Mouse (Mus musculus) limb, embryonic 14.5 days (tissue): ENCODE measurements around the gene Cts7. TPM values are rescaled to one million over a fixed set of nuclear protein-coding genes. Genes with fewer than 3 reads are reported as not detected.

Source experiments
- ATAC-seq: fragments of 200-750 bp; cut with Nextera tagmentation; 2 replicates; pipeline ENCODE4 v1.8.0; 2017; ENCODE audit warnings: low read depth, moderate number of reproducible peaks, moderate TSS enrichment; ENCODE audit not compliant: low FRiP score
- DNase-seq: peaks from one replicate; pipeline ENCODE4 v3.0.0-alpha.2; 2015; ENCODE audit warnings: low spot score
- H3K27ac ChIP-seq: fragments of 300-500 bp; sonication (generic); replicated peaks from 2 replicates; pipeline ENCODE4 v1.5.1; 2014; ENCODE audit warnings: low read depth, mild to moderate bottlenecking, low read length, moderate library complexity, mixed read lengths
- H3K27me3 ChIP-seq: fragments of 300-500 bp; sonication (generic); 2 replicates; pipeline ENCODE4 v1.6.1; 2014; ENCODE audit warnings: low read length, mixed read lengths; ENCODE audit not compliant: control insufficient read depth, insufficient read depth
- H3K36me3 ChIP-seq: fragments of 300-500 bp; sonication (generic); 2 replicates; pipeline ENCODE4 v1.6.1; 2014; ENCODE audit warnings: mild to moderate bottlenecking, low read length, moderate library complexity, mixed read lengths; ENCODE audit not compliant: control insufficient read depth, insufficient read depth
- H3K4me1 ChIP-seq: fragments of 300-500 bp; sonication (generic); 2 replicates; pipeline ENCODE4 v1.6.1; 2014; ENCODE audit warnings: antibody characterized with exemption, low read length, mixed read lengths; ENCODE audit not compliant: control insufficient read depth, insufficient read depth
- H3K4me2 ChIP-seq: fragments of 300-500 bp; sonication (generic); replicated peaks from 2 replicates; pipeline ENCODE4 v1.6.1; 2014; ENCODE audit warnings: low read depth, mild to moderate bottlenecking, low read length, moderate library complexity; ENCODE audit not compliant: severe bottlenecking
- H3K4me3 ChIP-seq: fragments of 300-500 bp; sonication (generic); replicated peaks from 2 replicates; pipeline ENCODE4 v1.5.1; 2014; ENCODE audit warnings: low read length
- H3K9ac ChIP-seq: fragments of 300-500 bp; sonication (generic); 2 replicates; pipeline ENCODE4 v1.6.1; 2014; ENCODE audit warnings: mild to moderate bottlenecking, low read depth, low read length, moderate library complexity; ENCODE audit not compliant: severe bottlenecking
- H3K9me3 ChIP-seq: fragments of 300-500 bp; sonication (generic); 2 replicates; pipeline ENCODE4 v1.6.1; 2016; ENCODE audit warnings: low read length; ENCODE audit not compliant: control insufficient read depth
- POLR2A ChIP-seq: fragments of 200-500 bp; IDR thresholded peaks from 2 replicates; pipeline ENCODE4 v1.8.0; 2012; ENCODE audit warnings: inconsistent platforms, mild to moderate bottlenecking, moderate library complexity, borderline replicate concordance; ENCODE audit not compliant: insufficient read depth, insufficient read length; ENCODE audit errors: extremely low read depth
- microRNA-seq: library from miRNA; unstranded; fragments of <30 nt; microRNA quantifications from one replicate; pipeline ENCODE4, GENCODE M21; 2016
- polyA plus RNA-seq, 2 experiments: library from polyadenylated mRNA; depleted of rRNA in 1 of 2; stranded (reverse) in 1 of 2; unstranded in 1 of 2; fragments of >200 nt; fragmentation: Nextera tagmentation in 1 of 2; extraction: Ambion mirVana in 1 of 2; gene quantifications; 2 replicates each; pipeline versions ENCODE4 v1.2.1 to v1.2.3; 2012 to 2014

Gene Cts7
- not detected in 2 replicates for polyA plus RNA-seq (2012; rRNA removed)
- not detected in 2 replicates for polyA plus RNA-seq (2014; fragmentation: Nextera tagmentation; extraction: Ambion mirVana)

DNA sequence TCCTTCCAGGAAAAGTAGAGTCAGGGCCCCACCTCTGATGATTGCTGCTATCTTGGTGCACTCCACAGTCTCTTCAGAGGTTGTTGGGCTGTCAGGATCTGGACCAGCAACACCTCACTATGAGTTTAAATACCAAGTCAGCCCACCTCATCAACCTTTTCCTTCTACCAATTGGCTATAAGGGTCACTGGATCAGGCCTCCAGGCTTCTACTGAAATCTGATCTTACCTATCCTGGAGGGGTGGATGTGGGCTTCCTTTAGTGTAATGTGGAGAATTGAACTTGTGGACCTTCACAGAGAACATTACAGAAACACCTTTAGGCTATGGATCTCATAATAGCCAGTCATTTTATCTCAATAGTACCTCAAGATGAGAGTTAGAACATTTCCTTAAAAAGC lies at the start of gene Cts7:
Gene Cts7, minus strand, starts transcription at position 101 of the 400 bp plus-strand sequence.
- Histone ChIP-seq H3K36me3 (no peaks in the 10 kb centered on the region), H3K9ac (no peak within 1 kb of the TSS), H3K4me2 (no peak within 1 kb of the TSS), H3K4me3 (no peak within 1 kb of the TSS), H3K9me3 (peaks cover 8% of the 10 kb centered on the region; the same call in 1 of the 2 replicates), H3K4me1 (no peaks in the 10 kb centered on the region), H3K27ac (no peak within 1 kb of the TSS), H3K27me3 (no peaks in the 10 kb centered on the region)
- ATAC-seq (no peak), DNase-seq (no peak)
- no peak for TF ChIP-seq POLR2A

Small RNA genes lying within 50 kb of the gene (microRNA-seq; reads per million reads assigned to microRNA genes)
- not detected for gene Gm27704

Other genes starting within 250 kb of the Cts7 start
- 0.06 and 0.16 TPM in 2 replicates for gene Ctsr, start 193.9 kb downstream of the Cts7 start, polyA plus RNA-seq (2012; rRNA removed)
- gene Ctsr, start 193.9 kb downstream of the Cts7 start, polyA plus RNA-seq (2014; fragmentation: Nextera tagmentation; extraction: Ambion mirVana): not detected in 2 replicates
- not detected in 2 replicates for gene Cts6, start 154.8 kb downstream of the Cts7 start, polyA plus RNA-seq (2012; rRNA removed)
- gene Cts6, start 154.8 kb downstream of the Cts7 start, polyA plus RNA-seq (2014; fragmentation: Nextera tagmentation; extraction: Ambion mirVana): not detected in 2 replicates
- gene Cts8, start 102.8 kb downstream of the Cts7 start, polyA plus RNA-seq (2012; rRNA removed): not detected in 2 replicates
- gene Cts8, start 102.8 kb downstream of the Cts7 start, polyA plus RNA-seq (2014; fragmentation: Nextera tagmentation; extraction: Ambion mirVana): not detected in 2 replicates
- not detected in 2 replicates for gene Gm49398, start 69.4 kb downstream of the Cts7 start, polyA plus RNA-seq (2012; rRNA removed)
- gene Gm49398, start 69.4 kb downstream of the Cts7 start, polyA plus RNA-seq (2014; fragmentation: Nextera tagmentation; extraction: Ambion mirVana): not detected in 2 replicates
- 0.10 TPM in 1 of 2 replicates, not detected in the other for gene Ctsm, start 183.6 kb upstream of the Cts7 start, polyA plus RNA-seq (2012; rRNA removed)
- gene Ctsm, start 183.6 kb upstream of the Cts7 start, polyA plus RNA-seq (2014; fragmentation: Nextera tagmentation; extraction: Ambion mirVana): not detected in 2 replicates
- not detected in 2 replicates for gene Gm49352, start 210.0 kb upstream of the Cts7 start, polyA plus RNA-seq (2012; rRNA removed)
- gene Gm49352, start 210.0 kb upstream of the Cts7 start, polyA plus RNA-seq (2014; fragmentation: Nextera tagmentation; extraction: Ambion mirVana): not detected in 2 replicates
- gene Cts3, start 211.9 kb upstream of the Cts7 start, polyA plus RNA-seq (2012; rRNA removed): 0.13 and 0.24 TPM in 2 replicates
- not detected in 2 replicates for gene Cts3, start 211.9 kb upstream of the Cts7 start, polyA plus RNA-seq (2014; fragmentation: Nextera tagmentation; extraction: Ambion mirVana)